ENCODE assay signal across 13 mouse cellular contexts in genomic region chr11:44412276-44412675, GRCm38 (mm10). TPM values are rescaled to one million over a fixed set of nuclear protein-coding genes. Genes with fewer than 3 reads are reported as not detected.
DNase-seq lines count a peak whose midpoint lies in the region; ATAC-seq and TF ChIP-seq lines count a peak whose summit lies in the region.
"Had no signal": no experiment of that assay in that cellular context is flagged by ENCODE, and none has a peak within 500 bp of the region (broad histone marks: within the 10 kb centered on the region; RNA-seq: fewer than 3 reads in every experiment).

No protein-coding gene starts in this region.

- no peaks in the 10 kb centered on the region for H3K36me3 ChIP-seq in heart, postnatal 0 days (replicated peaks; ENCODE audit: control insufficient read depth, insufficient read depth, low read length)
- no peaks in the 10 kb centered on the region for H3K36me3 ChIP-seq in midbrain, embryonic 11.5 days (ENCODE audit: control insufficient read depth, insufficient read depth, low read length)
- no peaks in the 10 kb centered on the region for H3K36me3 ChIP-seq in midbrain, embryonic 16.5 days (ENCODE audit: control insufficient read depth, insufficient read depth, low read length)

- TF ChIP-seq EP300 in heart, postnatal 0 days (IDR thresholded peaks at IDR 0.05; ENCODE audit: low read depth), result no peak

- no peak for DNase-seq in heart, postnatal 0 days (ENCODE audit: low spot score)
- no peak for DNase-seq in heart, adult 11 months
- peak; percentile 10 for DNase-seq in midbrain, embryonic 11.5 days (ENCODE audit: low spot score, missing footprints)
- DNase-seq in kidney, postnatal 14 days, result peak; percentile 20
- DNase-seq in thymus, postnatal 14 days, result peak; percentile 70
- no peak for DNase-seq in adrenal gland, adult 8-10 months
- DNase-seq in cerebellum, adult 11 months, result no peak
- DNase-seq: cerebellum, adult 11-12 months had no signal

- H3K4me1 ChIP-seq in heart, postnatal 0 days (ENCODE audit: control insufficient read depth, insufficient read depth), result no peaks in the 10 kb centered on the region
- no peaks in the 10 kb centered on the region for H3K4me1 ChIP-seq in midbrain, embryonic 11.5 days (ENCODE audit: control insufficient read depth, insufficient read depth, low read length)
- no peaks in the 10 kb centered on the region for H3K4me1 ChIP-seq in midbrain, embryonic 16.5 days (ENCODE audit: control insufficient read depth, insufficient read depth, low read length)
- H3K4me1 ChIP-seq: forebrain, embryonic 13.5 days had no signal

- TF ChIP-seq CTCF in heart, postnatal 0 days (IDR thresholded peaks at IDR 0.05; ENCODE audit: low read depth), result peak; percentile 40

- no peak overlapping the region for H3K9ac ChIP-seq in heart, postnatal 0 days (replicated peaks; ENCODE audit: low read depth, low read length)
- H3K9ac ChIP-seq in midbrain, embryonic 11.5 days (ENCODE audit: low read length), result no peak overlapping the region
- no peak overlapping the region for H3K9ac ChIP-seq in midbrain, embryonic 16.5 days (ENCODE audit: low read depth, low read length)
- H3K9ac ChIP-seq: forebrain, embryonic 13.5 days; hindbrain, embryonic 14.5 days had no signal

- H3K4me2 ChIP-seq in heart, postnatal 0 days (ENCODE audit: low read depth, low read length), result no peak overlapping the region
- no peak overlapping the region for H3K4me2 ChIP-seq in midbrain, embryonic 11.5 days
- H3K4me2 ChIP-seq in midbrain, embryonic 16.5 days (ENCODE audit: low read length), result no peak overlapping the region
- H3K4me2 ChIP-seq: forebrain, embryonic 13.5 days; hindbrain, embryonic 14.5 days had no signal

- WGBS in heart, postnatal 0 days, result 76% methylated on average over 8 of the region's 8 CpGs
- 84% methylated on average over 8 of the region's 8 CpGs for WGBS in midbrain, embryonic 11.5 days
- WGBS in midbrain, embryonic 16.5 days, result 86% methylated on average over 8 of the region's 8 CpGs

- H3K27me3 ChIP-seq in heart, postnatal 0 days (ENCODE audit: control insufficient read depth, insufficient read depth, low read length), result no peaks in the 10 kb centered on the region
- H3K27me3 ChIP-seq in midbrain, embryonic 11.5 days (ENCODE audit: control insufficient read depth, insufficient read depth, low read length), result peaks cover 2% of the 10 kb centered on the region
- H3K27me3 ChIP-seq in midbrain, embryonic 16.5 days (ENCODE audit: control insufficient read depth, insufficient read depth, low read depth, low read length), result no peaks in the 10 kb centered on the region
- H3K27me3 ChIP-seq: forebrain, embryonic 13.5 days had no signal

- no peak for ATAC-seq in heart, postnatal 0 days (ENCODE audit: insufficient read depth, low read depth)
- no peak for ATAC-seq in midbrain, embryonic 11.5 days (ENCODE audit: low FRiP score)
- ATAC-seq in midbrain, embryonic 16.5 days, result no peak
- ATAC-seq: forebrain, embryonic 13.5 days had no signal

- H3K27ac ChIP-seq in heart, postnatal 0 days (ENCODE audit: low read depth), result no peak overlapping the region
- no peak overlapping the region for H3K27ac ChIP-seq in midbrain, embryonic 11.5 days (ENCODE audit: low read depth, low read length)
- no peak overlapping the region for H3K27ac ChIP-seq in midbrain, embryonic 16.5 days (ENCODE audit: low read length)
- H3K27ac ChIP-seq: forebrain, embryonic 13.5 days; hindbrain, embryonic 14.5 days had no signal

- no peak overlapping the region for H3K4me3 ChIP-seq in heart, postnatal 0 days (ENCODE audit: low read depth, low read length)
- H3K4me3 ChIP-seq in midbrain, embryonic 11.5 days (ENCODE audit: low read depth, low read length), result no peak overlapping the region
- no peak overlapping the region for H3K4me3 ChIP-seq in midbrain, embryonic 16.5 days (ENCODE audit: low read depth, low read length)
- H3K4me3 ChIP-seq: forebrain, embryonic 13.5 days had no signal

- H3K9me3 ChIP-seq in heart, postnatal 0 days (replicated peaks; ENCODE audit: control insufficient read depth, low read length), result no peaks in the 10 kb centered on the region
- no peaks in the 10 kb centered on the region for H3K9me3 ChIP-seq in midbrain, embryonic 11.5 days (ENCODE audit: control insufficient read depth, low read length)
- H3K9me3 ChIP-seq in midbrain, embryonic 16.5 days (replicated peaks; ENCODE audit: control insufficient read depth, low read length, poor library complexity, severe bottlenecking), result no peaks in the 10 kb centered on the region
- H3K9me3 ChIP-seq: forebrain, embryonic 13.5 days had no signal

RNA-seq across cellular contexts. Expression of gene Il12b, which starts 12.4 kb away (rescaled TPM):
- not detected in 2 replicates for total RNA-seq in heart, postnatal 0 days (2014; rRNA removed; ENCODE audit: low replicate concordance)
- polyA plus RNA-seq in heart, postnatal 0 days (2015; fragmentation: Nextera tagmentation; extraction: Ambion mirVana), result not detected in 2 replicates
- not detected in 2 replicates for polyA plus RNA-seq in midbrain, embryonic 11.5 days (2014; fragmentation: Nextera tagmentation; extraction: Ambion mirVana)
- not detected in 2 replicates for polyA plus RNA-seq in midbrain, embryonic 16.5 days (2015; fragmentation: Nextera tagmentation; extraction: Ambion mirVana)
- not detected for total RNA-seq in adrenal gland, adult 8-10 months (2022)
- total RNA-seq: left cerebral cortex, postnatal 14 days had no signal
- polyA plus RNA-seq: forebrain, embryonic 13.5 days; lung, embryonic 16.5 days had no signal

RNA-seq across cellular contexts. Expression of gene Ublcp1, which starts 58.0 kb away (rescaled TPM):
- total RNA-seq in heart, postnatal 0 days (2014; rRNA removed; ENCODE audit: low replicate concordance), result 15.0 and 16.2 TPM in 2 replicates
- polyA plus RNA-seq in heart, postnatal 0 days (2015; fragmentation: Nextera tagmentation; extraction: Ambion mirVana), result 45.0 and 46.1 TPM in 2 replicates
- polyA plus RNA-seq in midbrain, embryonic 11.5 days (2014; fragmentation: Nextera tagmentation; extraction: Ambion mirVana), result 79.2 and 85.3 TPM in 2 replicates
- polyA plus RNA-seq in midbrain, embryonic 16.5 days (2015; fragmentation: Nextera tagmentation; extraction: Ambion mirVana), result 59.1 and 63.6 TPM in 2 replicates
- total RNA-seq in adrenal gland, adult 8-10 months (2022), result 10 to 100 TPM; 35.1 to 58.6 (median 50.5) TPM

Comparison
In these comparisons a context has a peak if more than half of its experiments do, and no peak if none do; other contexts are left out.
1. DNase-seq: peak in midbrain, embryonic 11.5 days (single experiment), kidney, postnatal 14 days (single experiment) and thymus, postnatal 14 days (single experiment); none in heart, postnatal 0 days (single experiment), heart, adult 11 months (single experiment), adrenal gland, adult 8-10 months (single experiment) and cerebellum, adult 11 months (single experiment).